Mouse (Mus musculus): Measurements from ENCODE around the gene Epha1.

DNA sequence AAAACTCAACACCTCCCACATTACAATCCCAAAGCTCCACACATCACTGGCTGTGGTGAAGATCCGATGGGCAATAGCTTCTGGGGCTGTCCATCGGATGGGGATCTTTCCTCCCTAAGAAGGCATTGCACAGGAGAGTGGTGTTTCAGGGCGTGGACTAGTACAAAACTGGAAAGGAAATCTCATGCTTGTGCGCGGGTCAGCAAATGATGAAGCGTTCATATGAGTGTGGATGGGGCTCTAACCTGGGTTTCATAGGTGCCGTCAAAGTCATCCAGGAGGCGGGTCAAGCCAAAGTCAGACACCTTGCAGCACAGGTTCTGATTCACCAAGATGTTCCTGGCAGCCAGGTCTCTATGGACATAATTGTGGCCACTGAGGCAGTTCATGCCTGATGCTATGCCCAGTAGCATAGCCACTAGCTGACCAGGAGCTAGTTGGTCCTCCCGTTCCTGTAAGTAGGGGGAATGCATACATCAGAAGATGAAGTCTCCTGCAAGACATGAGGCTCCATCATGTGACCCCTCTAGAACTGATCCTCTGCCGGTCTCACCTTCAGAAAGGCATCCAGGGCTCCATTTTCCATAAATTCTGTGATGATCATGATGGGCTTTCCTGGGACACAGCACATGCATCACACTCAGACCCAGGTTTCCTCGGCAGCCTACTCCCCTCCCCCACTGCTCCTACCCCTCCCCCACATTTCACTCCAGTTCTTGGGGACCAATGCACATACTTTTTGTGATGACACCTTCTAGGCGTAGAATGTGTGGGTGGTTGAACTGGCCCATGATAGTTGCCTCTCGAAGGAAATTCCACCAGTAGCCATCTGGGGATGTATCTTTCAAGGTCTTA, 11.8 kb downstream of the Epha1 start:
- TF ChIP-seq GATA1 (IDR thresholded peaks at IDR 0.05; ENCODE audit: low read length) (no peak), TAL1 (IDR thresholded peaks at IDR 0.05; ENCODE audit: low read length) (no peak)
